Comparison of ENCODE assay signal across 8 mouse cellular contexts in genomic region chrX:99326167-99326566, GRCm38 (mm10).
DNase-seq lines count a peak whose midpoint lies in the region; ATAC-seq and TF ChIP-seq lines count a peak whose summit lies in the region.

No protein-coding gene starts in this region.

- H3K27ac ChIP-seq in liver, embryonic 12.5 days: no peak overlapping the region
- H3K27ac ChIP-seq in embryonic facial prominence, embryonic 15.5 days (replicated peaks): peak overlapping the region; percentile 73
- H3K27ac ChIP-seq in left cerebral cortex, adult 2 months: no peak overlapping the region

- no peaks in the 10 kb centered on the region for H3K4me1 ChIP-seq in liver, embryonic 12.5 days
- peaks cover 19% of the 10 kb centered on the region for H3K4me1 ChIP-seq in embryonic facial prominence, embryonic 15.5 days
- peaks cover 5% of the 10 kb centered on the region for H3K4me1 ChIP-seq in lung, adult 2 months (ENCODE audit: control insufficient read depth, insufficient read depth, low read length)

- no peaks in the 10 kb centered on the region for H3K36me3 ChIP-seq in liver, embryonic 12.5 days
- no peaks in the 10 kb centered on the region for H3K36me3 ChIP-seq in embryonic facial prominence, embryonic 15.5 days

- intact Hi-C loops in heart, postnatal 10 days (cut with DNase I): no loop called here
- intact Hi-C loops in left cerebral cortex, adult 2 months (cut with DNase I): no loop called here

- H3K4me3 ChIP-seq in liver, embryonic 12.5 days: no peak overlapping the region
- no peak overlapping the region for H3K4me3 ChIP-seq in embryonic facial prominence, embryonic 15.5 days (replicated peaks)
- no peak overlapping the region for H3K4me3 ChIP-seq in lung, adult 2 months (replicated peaks; ENCODE audit: extremely low read depth, low read depth, low read length)
- H3K4me3 ChIP-seq in left cerebral cortex, adult 2 months: no peak overlapping the region

- TF ChIP-seq POLR2A in lung, adult 2 months (IDR thresholded peaks at IDR 0.05; ENCODE audit: borderline replicate concordance, extremely low read depth, low read depth, low read length): no peak

- DNase-seq in liver: peak; percentile 41
- DNase-seq in heart, postnatal 10 days: peak; percentile 64 to 67
- peak; percentile 20 for DNase-seq in lung, adult 2 months
- DNase-seq in layer of hippocampus, postnatal 36 days: no peak
- DNase-seq in thymus, postnatal 0 days (ENCODE audit: low spot score): no peak
- DNase-seq in left cerebral cortex, adult 2 months (ENCODE audit: extremely low spot score in 1 of 2, low spot score in 2 of 2): no peak

- no peak for TF ChIP-seq CTCF in lung, adult 2 months (IDR thresholded peaks at IDR 0.05; ENCODE audit: insufficient read depth, low read length)
- no peak for TF ChIP-seq CTCF in left cerebral cortex, adult 2 months (IDR thresholded peaks at IDR 0.05)

- WGBS in liver, embryonic 12.5 days (ENCODE audit: insufficient replicate concordance): 45% methylated on average over 7 of the region's 7 CpGs
- WGBS in embryonic facial prominence, embryonic 15.5 days: 23% methylated on average over 7 of the region's 7 CpGs
- WGBS in lung, adult 2 months: 47% methylated on average over 7 of the region's 7 CpGs

- no peaks in the 10 kb centered on the region for H3K9me3 ChIP-seq in liver, embryonic 12.5 days (replicated peaks)
- no peaks in the 10 kb centered on the region for H3K9me3 ChIP-seq in embryonic facial prominence, embryonic 15.5 days (replicated peaks)

- H3K4me2 ChIP-seq in liver, embryonic 12.5 days: no peak overlapping the region
- no peak overlapping the region for H3K4me2 ChIP-seq in embryonic facial prominence, embryonic 15.5 days (replicated peaks)

- ATAC-seq in liver, embryonic 12.5 days: no peak
- peak; percentile 59; the same call in 1 of the 2 replicates for ATAC-seq in embryonic facial prominence, embryonic 15.5 days (ENCODE audit: insufficient number of reproducible peaks, low FRiP score, low TSS enrichment, low read depth)

- no peak overlapping the region for H3K9ac ChIP-seq in liver, embryonic 12.5 days
- no peak overlapping the region for H3K9ac ChIP-seq in embryonic facial prominence, embryonic 15.5 days

- peaks cover 66% of the 10 kb centered on the region for H3K27me3 ChIP-seq in liver, embryonic 12.5 days (replicated peaks)
- peaks cover 14% of the 10 kb centered on the region for H3K27me3 ChIP-seq in embryonic facial prominence, embryonic 15.5 days

Comparison
In these comparisons a context has a peak if more than half of its experiments do, and no peak if none do; other contexts are left out.
1. DNase-seq: peak in liver (single experiment), heart, postnatal 10 days (2 of 2) and lung, adult 2 months (single experiment); none in layer of hippocampus, postnatal 36 days (0 of 2), thymus, postnatal 0 days (single experiment) and left cerebral cortex, adult 2 months (0 of 2).